11 mouse cellular contexts compared by ENCODE assay signal in the genomic region with DNA sequence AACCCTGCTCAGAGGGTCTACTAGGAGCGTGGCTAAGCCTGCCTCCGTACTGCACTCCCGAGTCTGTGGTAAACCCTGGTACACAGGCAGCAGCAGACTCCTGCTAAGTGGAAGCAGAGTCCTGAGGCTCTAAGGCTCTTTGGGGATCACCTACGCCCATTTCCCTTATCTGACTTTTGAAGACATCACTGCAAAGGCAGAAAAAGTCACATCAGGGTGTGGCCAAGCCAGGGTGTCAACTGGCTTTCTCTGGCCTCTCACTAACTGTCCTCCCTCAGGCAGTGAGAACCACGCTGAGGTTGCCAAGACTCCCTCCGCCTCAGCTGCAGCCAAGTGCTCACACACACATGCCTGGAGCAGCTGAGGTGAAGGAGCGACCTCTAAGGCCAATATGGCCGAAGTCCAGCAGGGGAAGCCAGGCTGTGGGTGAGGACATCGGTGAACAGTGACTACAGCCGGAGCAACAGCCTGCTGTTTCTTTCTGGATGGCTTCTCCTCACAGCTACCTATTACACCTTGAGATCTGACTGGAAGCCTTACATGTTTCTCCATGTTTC.
DNase-seq lines count a peak whose midpoint lies in the region; ATAC-seq lines count a peak whose summit lies in the region.
"Had no signal": no experiment of that assay in that cellular context is flagged by ENCODE, and none has a peak within 500 bp of the region (broad histone marks: within the 10 kb centered on the region; RNA-seq: fewer than 3 reads in every experiment).

No protein-coding gene starts in this region.

- no peak overlapping the region for H3K4me3 ChIP-seq in liver, embryonic 15.5 days (replicated peaks)
- H3K4me3 ChIP-seq: megakaryocyte, embryonic 14.5 days had no signal

- peak; percentile 69 for ATAC-seq in liver, embryonic 15.5 days (ENCODE audit: insufficient read depth)

- H3K4me2 ChIP-seq in liver, embryonic 15.5 days = no peak overlapping the region

- no peaks in the 10 kb centered on the region for H3K9me3 ChIP-seq in liver, embryonic 15.5 days (replicated peaks)

- H3K4me1 ChIP-seq in liver, embryonic 15.5 days (replicated peaks) = peaks cover 12% of the 10 kb centered on the region

- H3K27ac ChIP-seq in liver, embryonic 15.5 days (replicated peaks) = no peak overlapping the region

- no peaks in the 10 kb centered on the region for H3K27me3 ChIP-seq in liver, embryonic 15.5 days

- intact Hi-C loops in gastrocnemius, postnatal 36 days (cut with DNase I) = no loop called here

- WGBS in liver, embryonic 15.5 days (ENCODE audit: insufficient replicate concordance) = 57% methylated on average over 10 of the region's 10 CpGs

- no peak overlapping the region for H3K9ac ChIP-seq in liver, embryonic 15.5 days

- peak; percentile 30 to 60 for DNase-seq in cerebellum, postnatal 14 days
- DNase-seq in cerebellum, adult 11-12 months = no peak
- peak; percentile 36 for DNase-seq in ZHBTc4 (ENCODE audit: low read depth, low spot score)
- DNase-seq in gastrocnemius, postnatal 36 days = peak; percentile 37 to 59
- no peak for DNase-seq in thymus, postnatal 25 days
- no peak for DNase-seq in Muller cell, postnatal 12 days (ENCODE audit: inconsistent ontology term)
- DNase-seq in frontal cortex, postnatal 25 days (ENCODE audit: low spot score in 2 of 2) = no peak
- DNase-seq: kidney, adult 18-20 months; thymus, postnatal 4 days had no signal

- no peaks in the 10 kb centered on the region for H3K36me3 ChIP-seq in liver, embryonic 15.5 days (replicated peaks)

Comparison
In these comparisons a context has a peak if more than half of its experiments do, and no peak if none do; other contexts are left out.
1. DNase-seq: peak in cerebellum, postnatal 14 days (2 of 2), ZHBTc4 (single experiment) and gastrocnemius, postnatal 36 days (2 of 2); none in cerebellum, adult 11-12 months (single experiment), thymus, postnatal 25 days (single experiment), Muller cell, postnatal 12 days (single experiment) and frontal cortex, postnatal 25 days (0 of 2).